Mouse (Mus musculus): Measurements from ENCODE around the gene Ppp1r13l.
A peak's percentile ranks its signal among the peaks of the same experiment; 100 is the strongest.

Gene Ppp1r13l

GRCm38 (mm10) chr7:19337122-19337521, 22.4 kb upstream of the Ppp1r13l start:
- DNase-seq (ENCODE audit: low spot score in 2 of 2), result no peak

DNA sequence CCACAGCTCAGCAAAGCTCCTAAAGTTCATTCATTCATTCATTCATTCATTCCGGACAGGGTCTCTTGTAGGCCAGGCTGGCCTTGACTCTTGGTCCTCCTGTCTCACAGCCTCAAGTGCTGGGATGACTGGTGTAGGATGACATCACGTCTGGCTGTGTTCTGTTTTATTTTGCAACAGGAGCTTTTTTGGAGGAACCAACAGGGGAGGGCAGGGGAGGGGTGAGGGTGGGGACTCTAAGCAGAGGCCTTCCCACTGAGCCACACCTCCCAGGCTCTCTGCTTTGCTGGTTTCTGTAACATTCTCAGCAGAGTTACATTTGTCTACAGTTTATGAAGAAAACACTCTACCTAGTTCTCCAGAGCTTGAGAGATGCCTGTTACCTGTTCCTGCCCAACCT, 21.5 kb upstream of the Ppp1r13l start:
- no peak for DNase-seq (ENCODE audit: low spot score in 2 of 2)

GRCm38 (mm10) chr7:19338596-19338995, 21.0 kb upstream of the Ppp1r13l start:
- DNase-seq (ENCODE audit: low spot score in 2 of 2), result no peak

- DNase-seq (ENCODE audit: low spot score in 2 of 2), result no peak
Measured at GRCm38 (mm10) chr7:19341250-19341649, 18.3 kb upstream of the Ppp1r13l start.

DNA sequence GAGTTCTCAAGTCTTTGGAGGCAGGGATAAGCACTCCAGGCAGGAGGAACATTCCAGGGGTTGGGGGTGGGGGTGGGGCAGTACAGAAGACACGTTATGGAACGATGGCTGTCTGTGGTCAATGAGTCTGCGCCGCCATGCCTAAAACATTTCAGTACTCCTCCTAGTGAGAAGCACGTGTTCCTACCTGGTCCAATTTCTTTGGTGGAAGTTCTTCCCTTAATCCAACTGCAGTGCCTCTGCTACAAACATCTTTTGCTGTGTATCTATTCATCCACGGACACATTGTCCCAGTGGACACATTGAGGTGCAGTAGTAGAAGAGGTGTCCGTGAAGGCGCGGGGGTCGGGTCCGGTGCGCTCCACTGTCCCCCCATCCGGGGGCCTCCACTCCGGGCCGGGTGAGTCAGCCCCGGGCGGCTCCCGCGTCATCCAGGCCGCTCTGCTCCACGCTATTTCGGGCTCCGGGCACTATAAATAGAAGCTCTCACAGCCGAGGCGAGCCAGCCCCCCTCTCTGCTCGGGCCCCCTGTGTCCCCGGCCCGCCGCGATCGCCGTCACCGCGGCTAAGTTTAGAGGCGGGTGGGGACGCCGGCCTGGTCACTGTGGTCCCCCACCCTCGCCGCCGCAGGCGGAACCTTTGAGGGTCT, 17.7 kb upstream of the Ppp1r13l start:
- DNase-seq (ENCODE audit: low spot score in 2 of 2), result no peak

GRCm38 (mm10) chr7:19342481-19343027, 17.0 kb upstream of the Ppp1r13l start:
- peak; percentile 80 to 82 for DNase-seq (ENCODE audit: low spot score in 2 of 2)

DNA sequence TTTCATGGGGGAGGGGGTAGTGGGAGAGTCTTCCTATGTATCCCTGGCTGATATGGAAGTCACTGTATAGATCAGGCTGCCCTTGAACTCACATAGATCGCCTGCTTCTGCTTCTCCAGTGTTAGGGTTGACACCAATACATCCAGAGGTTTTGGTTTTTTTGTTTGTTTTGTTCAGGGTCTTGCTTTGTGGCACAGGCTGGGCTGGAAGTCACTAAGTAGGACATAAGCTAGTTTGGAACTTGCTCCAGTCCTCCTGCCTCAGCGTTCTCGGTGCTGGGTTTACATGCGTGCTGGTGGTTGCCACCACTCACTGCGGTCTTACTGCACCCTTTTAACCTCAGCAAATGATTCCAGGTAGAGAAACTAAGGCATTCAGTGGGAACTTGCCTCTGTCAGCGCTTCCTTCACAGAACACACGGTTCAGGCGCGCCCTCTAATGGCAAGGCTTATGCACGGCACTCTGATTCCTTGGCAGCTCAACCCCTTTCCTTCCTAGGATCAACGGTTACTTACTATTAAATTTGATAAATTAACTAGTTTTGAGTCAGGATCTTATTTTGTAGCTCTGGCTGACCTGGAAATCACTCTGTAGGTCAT, 16.2 kb upstream of the Ppp1r13l start:
- peak; percentile 66 to 84 for DNase-seq (ENCODE audit: low spot score in 2 of 2)

DNA sequence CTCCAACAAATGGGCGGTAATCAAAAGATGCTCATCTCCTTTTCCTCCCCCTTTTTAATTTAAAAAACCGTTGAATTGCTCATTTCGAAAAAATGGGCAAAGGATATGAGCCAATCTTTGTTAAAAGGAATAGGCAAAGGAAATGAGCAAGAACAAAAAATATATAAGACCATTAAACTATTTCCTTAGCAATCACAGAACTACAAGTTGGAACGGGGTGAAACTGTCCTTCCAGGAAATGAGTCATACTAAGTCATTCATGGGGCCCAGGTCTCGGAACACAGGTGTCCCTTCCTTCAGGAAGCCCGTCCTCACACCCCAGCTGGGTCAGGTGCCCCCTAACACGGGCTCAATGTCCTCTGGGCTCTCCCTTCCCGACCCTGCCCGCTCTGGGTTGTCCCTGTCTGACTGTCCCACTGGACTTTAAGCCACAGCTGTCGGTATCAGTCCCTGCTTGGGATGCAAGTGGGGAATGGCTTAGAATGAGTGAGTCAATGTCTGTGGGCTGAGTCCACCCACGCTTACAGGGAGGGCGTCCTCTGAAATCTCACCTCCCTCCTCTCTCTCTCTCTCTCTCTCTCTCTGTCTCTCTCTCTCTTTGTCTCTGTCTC, 15.2 kb upstream of the Ppp1r13l start, which contains the start of gene Ercc1:
TSS of gene Ercc1 (plus strand) at position 542 of the 611 bp plus-strand sequence.
- DNase-seq (ENCODE audit: low spot score in 2 of 2), result peak in 1 of 2 experiments; percentile 21

GRCm38 (mm10) chr7:19344938-19345471, 14.5 kb upstream of the Ppp1r13l start:
- DNase-seq (ENCODE audit: low spot score in 2 of 2), result peak; percentile 90 to 98

GRCm38 (mm10) chr7:19349188-19349915, 10.2 kb upstream of the Ppp1r13l start:
- DNase-seq (ENCODE audit: low spot score in 2 of 2), result no peak

DNA sequence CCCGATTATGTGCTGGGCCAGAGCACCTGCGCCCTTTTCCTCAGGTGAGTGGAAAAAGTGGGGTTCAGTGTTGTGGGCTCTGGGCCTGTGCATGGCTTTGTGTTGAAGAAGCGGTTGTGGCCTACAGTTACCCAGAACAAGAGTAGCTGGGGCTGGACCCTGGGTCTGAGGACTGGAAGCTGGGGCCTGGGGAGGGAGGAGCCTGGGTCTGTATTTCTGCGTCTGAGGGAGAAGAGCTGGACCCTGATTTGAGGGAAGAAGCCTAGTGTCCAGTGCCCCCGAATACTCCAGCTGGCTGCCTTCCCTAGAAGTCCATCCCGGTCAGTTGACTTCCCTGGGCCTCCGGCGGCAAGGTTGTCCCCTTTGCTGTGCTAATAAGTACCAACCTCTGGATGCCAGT, 9.3 kb upstream of the Ppp1r13l start:
- DNase-seq (ENCODE audit: low spot score in 2 of 2), result no peak

DNA sequence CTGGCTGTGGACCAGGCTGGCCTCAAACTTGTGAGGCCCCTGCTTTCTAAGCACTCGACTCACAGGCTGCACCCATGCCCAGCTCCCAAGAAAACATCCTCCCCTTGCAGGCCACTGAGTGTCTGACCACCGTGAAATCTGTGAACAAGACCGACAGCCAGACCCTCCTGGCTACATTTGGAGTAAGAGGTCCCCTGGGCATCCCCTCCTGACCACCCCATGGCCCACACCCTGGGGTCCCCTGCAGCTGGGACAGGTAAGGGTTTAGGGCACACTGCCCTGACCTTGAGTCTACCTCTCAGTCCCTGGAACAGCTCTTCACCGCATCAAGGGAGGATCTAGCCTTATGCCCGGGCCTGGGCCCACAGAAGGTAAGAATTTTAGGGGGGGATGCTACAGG, 4.6 kb upstream of the Ppp1r13l start:
- DNase-seq (ENCODE audit: low spot score in 2 of 2), result no peak

- no peak for DNase-seq (ENCODE audit: low spot score in 2 of 2)
Measured at GRCm38 (mm10) chr7:19356311-19356710, 3.2 kb upstream of the Ppp1r13l start.

DNA sequence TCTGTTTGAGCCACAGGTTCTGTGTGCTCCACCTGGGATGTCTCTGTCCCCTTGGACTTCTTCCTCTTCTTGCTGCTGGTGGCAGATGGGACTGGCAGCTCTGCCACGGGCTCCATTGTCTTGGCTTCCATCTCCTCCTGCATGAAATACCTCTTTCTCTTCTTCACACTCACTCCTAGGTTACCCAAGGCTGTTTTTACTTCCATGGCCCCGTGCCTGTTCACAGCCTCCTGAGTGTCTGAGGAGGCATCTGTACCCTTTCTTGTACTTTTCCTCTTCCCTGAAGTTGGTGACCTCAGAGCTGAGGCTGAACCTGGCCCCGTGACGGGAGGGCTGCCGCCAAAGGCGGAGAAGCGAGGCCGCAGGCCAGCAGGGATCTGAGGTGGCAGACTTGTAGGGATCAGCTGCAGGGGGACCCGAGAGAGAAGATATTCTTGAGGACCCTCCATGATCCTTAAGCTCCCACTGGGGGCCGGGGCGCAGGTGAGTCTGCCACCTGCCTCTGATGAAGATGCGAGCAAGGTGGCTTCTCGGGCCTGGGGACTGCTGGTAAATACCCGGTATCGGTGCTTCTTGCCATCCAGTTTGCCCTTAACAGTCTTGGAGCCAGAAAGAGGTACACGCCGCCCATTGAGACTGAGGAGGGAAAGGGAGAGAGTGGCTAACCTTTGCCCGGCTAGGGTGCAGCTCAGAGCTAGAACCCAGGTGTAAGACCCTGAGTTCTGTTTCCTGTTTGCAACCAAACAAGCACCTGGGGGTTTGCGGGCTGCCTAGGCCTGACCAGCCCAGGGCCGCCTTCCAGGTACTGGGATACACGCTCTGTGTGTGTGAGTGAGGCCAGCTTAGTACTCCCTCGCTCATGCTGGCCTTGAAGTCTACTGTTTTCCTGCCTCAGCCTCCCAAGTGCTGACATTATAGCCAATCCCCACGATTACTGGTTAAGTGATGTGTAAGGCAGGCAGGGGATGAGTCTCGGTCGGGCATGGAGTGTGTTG, 1.9 kb upstream of the Ppp1r13l start:
- peak in 1 of 2 experiments; percentile 15 for DNase-seq (ENCODE audit: low spot score in 2 of 2)

DNA sequence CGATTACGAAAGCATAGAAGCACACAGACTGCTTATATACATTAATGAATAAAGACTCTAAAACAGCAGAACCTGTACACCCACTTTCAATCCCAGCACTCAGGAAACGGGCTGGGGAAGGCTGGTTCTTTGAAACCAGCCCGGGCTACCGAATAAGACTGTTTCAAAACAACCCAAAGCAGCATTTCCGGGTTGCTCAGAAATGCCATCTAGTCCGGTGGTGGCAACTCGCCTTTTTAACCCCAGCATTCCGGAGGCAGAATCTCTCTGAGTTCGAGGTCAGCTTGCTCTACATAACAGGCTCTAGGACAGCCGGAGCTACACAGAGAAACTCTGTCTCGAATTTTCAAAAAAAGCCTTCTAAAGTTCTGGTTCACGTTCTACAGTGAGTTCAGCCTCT, 915 bp upstream of the Ppp1r13l start:
- DNase-seq (ENCODE audit: low spot score in 2 of 2), result peak in 1 of 2 experiments; percentile 23

GRCm38 (mm10) chr7:19359892-19360641, 518 bp downstream of the Ppp1r13l start:
- DNase-seq (ENCODE audit: low spot score in 2 of 2), result peak; percentile 60 to 78

DNA sequence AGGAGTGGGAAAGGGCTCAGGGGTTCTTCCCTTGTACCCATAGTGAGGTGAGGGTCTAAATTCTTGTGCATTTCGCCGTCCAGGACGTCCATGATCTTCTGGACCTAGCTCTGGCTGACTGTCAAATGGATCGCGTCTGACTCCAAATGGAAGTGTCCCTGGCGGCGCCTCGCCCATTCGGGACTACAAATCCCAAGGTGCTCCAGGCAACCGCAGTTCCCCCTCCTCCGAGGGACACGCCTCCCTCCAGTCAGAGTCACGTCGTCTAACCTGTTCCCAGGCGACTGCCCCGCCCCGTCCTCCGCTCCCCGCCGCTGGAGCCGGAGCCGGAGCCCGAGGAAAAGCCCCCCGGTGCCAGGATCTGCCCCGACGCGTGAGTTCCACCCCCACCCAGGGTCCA, 1.4 kb downstream of the Ppp1r13l start:
- DNase-seq (ENCODE audit: low spot score in 2 of 2), result peak; percentile 66 to 86

DNA sequence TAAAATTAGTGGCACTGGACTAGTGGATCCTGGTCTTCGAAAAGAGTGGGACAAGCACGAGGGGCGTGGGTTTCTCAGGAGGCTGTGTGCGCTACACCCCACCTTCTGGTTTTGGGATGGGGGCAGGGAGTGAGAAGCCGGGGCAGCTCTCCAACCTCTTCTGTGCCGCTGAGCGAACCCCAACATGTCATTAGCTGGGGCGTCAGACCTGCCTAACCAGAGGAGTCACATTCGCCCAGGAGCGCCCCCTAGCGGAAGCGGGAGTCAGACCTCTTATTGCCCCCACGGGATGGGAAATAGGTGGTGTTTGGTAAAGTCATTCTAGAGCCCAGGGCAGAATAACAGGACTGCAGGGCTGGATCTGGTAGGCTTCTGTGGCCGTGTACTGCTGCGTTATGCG, 2.2 kb downstream of the Ppp1r13l start:
- peak; percentile 79 to 93 for DNase-seq (ENCODE audit: low spot score in 2 of 2)

- DNase-seq (ENCODE audit: low spot score in 2 of 2), result no peak
Measured at GRCm38 (mm10) chr7:19362276-19362675, 2.7 kb downstream of the Ppp1r13l start.

DNA sequence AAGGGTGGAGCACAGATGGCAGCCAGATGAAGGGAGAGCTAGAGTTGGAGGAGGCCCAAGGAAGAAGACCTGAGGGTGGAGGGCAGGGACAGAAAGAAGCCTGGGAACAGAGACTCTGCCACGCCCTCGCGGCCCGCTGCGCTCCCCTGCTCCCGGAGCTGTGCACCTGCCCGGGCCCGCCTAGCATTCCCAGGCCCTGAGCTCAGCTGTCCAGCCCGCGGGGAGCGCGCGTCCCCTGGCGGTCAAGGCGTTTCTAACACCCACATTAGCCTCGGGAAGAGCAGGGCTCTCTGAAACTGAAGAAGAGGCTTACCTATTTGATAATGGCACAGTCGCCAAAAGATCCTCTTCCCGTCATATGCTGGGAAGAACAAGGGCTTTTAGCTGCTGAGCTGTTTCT, 4.3 kb downstream of the Ppp1r13l start:
- DNase-seq (ENCODE audit: low spot score in 2 of 2), result peak; percentile 68 to 81
